ENCODE assay signal across 20 mouse cellular contexts in genomic region chr2:4831493-4831892, GRCm38 (mm10). TPM values are rescaled to one million over a fixed set of nuclear protein-coding genes. Genes with fewer than 3 reads are reported as not detected.
A peak's percentile ranks its signal among the peaks of the same experiment; 100 is the strongest.
DNase-seq lines count a peak whose midpoint lies in the region; ATAC-seq and TF ChIP-seq lines count a peak whose summit lies in the region.
"Had no signal": no experiment of that assay in that cellular context is flagged by ENCODE, and none has a peak within 500 bp of the region (broad histone marks: within the 10 kb centered on the region; RNA-seq: fewer than 3 reads in every experiment).

No protein-coding gene starts in this region.

- no peak overlapping the region for H3K9ac ChIP-seq in kidney, postnatal 0 days (ENCODE audit: low read depth, low read length)
- no peak overlapping the region for H3K9ac ChIP-seq in intestine, embryonic 16.5 days (ENCODE audit: low read depth, low read length)
- H3K9ac ChIP-seq: heart, embryonic 13.5 days; limb, embryonic 13.5 days; neural tube, embryonic 15.5 days had no signal

- H3K36me3 ChIP-seq in kidney, postnatal 0 days (ENCODE audit: insufficient read depth, low read length): no peaks in the 10 kb centered on the region
- no peaks in the 10 kb centered on the region for H3K36me3 ChIP-seq in intestine, embryonic 16.5 days (ENCODE audit: control insufficient read depth, insufficient read depth, low read length)
- H3K36me3 ChIP-seq: heart, embryonic 13.5 days; limb, embryonic 13.5 days; neural tube, embryonic 15.5 days had no signal

- no peaks in the 10 kb centered on the region for H3K4me1 ChIP-seq in kidney, postnatal 0 days (replicated peaks; ENCODE audit: insufficient read depth, low read length)
- H3K4me1 ChIP-seq in intestine, embryonic 16.5 days (ENCODE audit: control insufficient read depth, insufficient read depth, low read length): peaks cover 19% of the 10 kb centered on the region
- no peaks in the 10 kb centered on the region for H3K4me1 ChIP-seq in lung, adult 2 months (ENCODE audit: control insufficient read depth, insufficient read depth, low read length)
- H3K4me1 ChIP-seq: heart, embryonic 13.5 days; limb, embryonic 13.5 days had no signal

- ATAC-seq in kidney, postnatal 0 days (replicated peaks; ENCODE audit: low FRiP score, low read depth): no peak
- peak; percentile 45 for ATAC-seq in intestine, embryonic 16.5 days
- peak; percentile 81 for ATAC-seq in megakaryocyte progenitor cell, adult 5-6 weeks (replicated peaks; ENCODE audit: poor library complexity)
- ATAC-seq: forebrain, embryonic 14.5 days had no signal

- no peak overlapping the region for H3K4me2 ChIP-seq in kidney, postnatal 0 days (ENCODE audit: low read length)
- H3K4me2 ChIP-seq in intestine, embryonic 16.5 days (ENCODE audit: low read depth, low read length): no peak overlapping the region
- H3K4me2 ChIP-seq: heart, embryonic 13.5 days; limb, embryonic 13.5 days; neural tube, embryonic 15.5 days had no signal

- H3K27ac ChIP-seq in kidney, postnatal 0 days: no peak overlapping the region
- no peak overlapping the region for H3K27ac ChIP-seq in intestine, embryonic 16.5 days (ENCODE audit: low read length)
- H3K27ac ChIP-seq: heart, embryonic 13.5 days; limb, embryonic 13.5 days; neural tube, embryonic 15.5 days had no signal

- WGBS in kidney, postnatal 0 days: 50% methylated on average over 4 of the region's 4 CpGs
- 46% methylated on average over 4 of the region's 4 CpGs for WGBS in intestine, embryonic 16.5 days
- 45% methylated on average over 4 of the region's 4 CpGs for WGBS in lung, adult 2 months

- DNase-seq in kidney, postnatal 0 days (ENCODE audit: low spot score): peak; percentile 52
- DNase-seq in kidney, postnatal 25 days: no peak
- DNase-seq in c-Kit-positive CD71-negative TER-119-negative erythroid progenitor cells, embryonic 14.5 days (ENCODE audit: low read depth): peak; percentile 6
- DNase-seq in thymus, adult 18-20 months: no peak
- DNase-seq in lung, adult 2 months: no peak
- no peak for DNase-seq in layer of hippocampus, postnatal 25 days (ENCODE audit: extremely low spot score in 1 of 2, low spot score in 1 of 2)
- DNase-seq: adrenal gland, postnatal 25 days; cerebellum, adult 9-11 months; heart, postnatal 4 days; kidney, postnatal 10 days; midbrain, embryonic 14.5 days; right cerebral cortex, postnatal 25 days; thymus, postnatal 14 days had no signal

- H3K27me3 ChIP-seq in kidney, postnatal 0 days (ENCODE audit: insufficient read depth, low read length): no peaks in the 10 kb centered on the region
- H3K27me3 ChIP-seq in intestine, embryonic 16.5 days (replicated peaks; ENCODE audit: control insufficient read depth, insufficient read depth, low read length): no peaks in the 10 kb centered on the region
- H3K27me3 ChIP-seq: limb, embryonic 13.5 days; neural tube, embryonic 15.5 days had no signal

- no peak for TF ChIP-seq POLR2A in lung, adult 2 months (IDR thresholded peaks at IDR 0.05; ENCODE audit: borderline replicate concordance, extremely low read depth, low read depth, low read length)

- H3K4me3 ChIP-seq in kidney, postnatal 0 days (replicated peaks; ENCODE audit: low read depth, low read length): no peak overlapping the region
- H3K4me3 ChIP-seq in intestine, embryonic 16.5 days (ENCODE audit: low read length): no peak overlapping the region
- no peak overlapping the region for H3K4me3 ChIP-seq in lung, adult 2 months (replicated peaks; ENCODE audit: extremely low read depth, low read depth, low read length)
- H3K4me3 ChIP-seq: heart, embryonic 13.5 days; limb, embryonic 13.5 days; myocyte; neural tube, embryonic 15.5 days had no signal

- no peaks in the 10 kb centered on the region for H3K9me3 ChIP-seq in kidney, postnatal 0 days (replicated peaks; ENCODE audit: low read length)
- H3K9me3 ChIP-seq in intestine, embryonic 16.5 days (ENCODE audit: control insufficient read depth, low read length): no peaks in the 10 kb centered on the region
- H3K9me3 ChIP-seq: heart, embryonic 13.5 days; limb, embryonic 13.5 days; neural tube, embryonic 15.5 days had no signal

- TF ChIP-seq CTCF in kidney, postnatal 0 days (IDR thresholded peaks at IDR 0.05; ENCODE audit: low read depth): no peak
- TF ChIP-seq CTCF in lung, adult 2 months (IDR thresholded peaks at IDR 0.05; ENCODE audit: insufficient read depth, low read length): no peak

RNA-seq across cellular contexts. Expression of gene Sephs1, which starts 49.9 kb away (rescaled TPM):
- polyA plus RNA-seq in kidney, postnatal 0 days (2015; fragmentation: Nextera tagmentation; extraction: Ambion mirVana): 54.6 and 59.8 TPM in 2 replicates
- polyA plus RNA-seq in intestine, embryonic 16.5 days (2015; fragmentation: Nextera tagmentation; extraction: Ambion mirVana): 48.7 and 51.5 TPM in 2 replicates
- total RNA-seq in megakaryocyte progenitor cell, adult 5-6 weeks (2015): 29.3 and 32.5 TPM in 2 replicates
- 30.2 and 42.7 TPM in 2 replicates for total RNA-seq in megakaryocyte progenitor cell, adult 5-6 weeks (2017)
- 14.5 and 19.0 TPM in 2 replicates for polyA plus RNA-seq in lung, adult 2 months (2012; rRNA removed)
- 10 to 100 TPM; 23.5 to 27.3 TPM for total RNA-seq in layer of hippocampus, postnatal 25 days (2021)

Comparison
In these comparisons a context has a peak if more than half of its experiments do, and no peak if none do; other contexts are left out.
1. DNase-seq: peak in kidney, postnatal 0 days (single experiment) and c-Kit-positive CD71-negative TER-119-negative erythroid progenitor cells, embryonic 14.5 days (single experiment); none in kidney, postnatal 25 days (0 of 2), thymus, adult 18-20 months (0 of 2), lung, adult 2 months (single experiment) and layer of hippocampus, postnatal 25 days (0 of 2).